Mouse (Mus musculus) thymus, adult 2 months (tissue): ENCODE results near the gene Scn4b. TPM values are rescaled to one million over a fixed set of nuclear protein-coding genes. Genes with fewer than 3 reads are reported as not detected.

ENCODE experiments used
- DNase-seq: peaks from one replicate; pipeline ENCODE4 v3.0.0; 2021
- H3K27ac ChIP-seq: fragments of 200-500 bp; 2 replicates; pipeline ENCODE4 v1.5.1; 2012; ENCODE audit warnings: low read length, control low read depth; ENCODE audit not compliant: control insufficient read depth, insufficient read depth
- H3K27me3 ChIP-seq: fragments of 200-500 bp; 2 replicates; pipeline ENCODE4 v1.6.1; 2012; ENCODE audit warnings: mild to moderate bottlenecking, low read length, moderate library complexity, mixed read lengths; ENCODE audit not compliant: control insufficient read depth, insufficient read depth
- H3K36me3 ChIP-seq: fragments of 200-500 bp; 2 replicates; pipeline ENCODE4 v1.6.1; 2012; ENCODE audit warnings: mild to moderate bottlenecking, low read length, moderate library complexity; ENCODE audit not compliant: control insufficient read depth, insufficient read depth
- H3K4me1 ChIP-seq: fragments of 200-500 bp; replicated peaks from 2 replicates; pipeline ENCODE4 v1.6.1; 2012; ENCODE audit warnings: low read length; ENCODE audit not compliant: control insufficient read depth, insufficient read depth
- H3K4me3 ChIP-seq: fragments of 200-500 bp; 2 replicates; pipeline ENCODE4 v1.5.1; 2012; ENCODE audit warnings: mild to moderate bottlenecking, low read length, control low read depth, moderate library complexity; ENCODE audit not compliant: control insufficient read depth, insufficient read depth
- CTCF ChIP-seq: fragments of 200-500 bp; IDR thresholded peaks from 2 replicates; pipeline ENCODE4 v1.5.1; 2012; ENCODE audit warnings: mild to moderate bottlenecking, control low read depth, low read length, moderate library complexity, borderline replicate concordance; ENCODE audit not compliant: control insufficient read depth, poor library complexity, insufficient read depth; ENCODE audit errors: extremely low read depth
- POLR2A ChIP-seq: fragments of 200-500 bp; IDR thresholded peaks from 2 replicates; pipeline ENCODE4 v1.6.1; 2012; ENCODE audit warnings: mild to moderate bottlenecking, low read length, control low read depth, moderate library complexity; ENCODE audit not compliant: control insufficient read depth, poor library complexity, insufficient read depth; ENCODE audit errors: extremely low read depth
- WGBS: fragments of 180-500 bp; shearing (Covaris S2); methylation state at CpG from one replicate; pipeline ENCODE4 v1.1.7; 2018; 5-methylcytosine and 5-hydroxymethylcytosine counted together
- polyA plus RNA-seq: library from polyadenylated mRNA; depleted of rRNA; stranded (reverse); fragments of >200 nt; gene quantifications from 2 replicates; pipeline ENCODE4 v1.2.3, GENCODE M21; 2012

The Scn4b gene
- polyA plus RNA-seq, 1 experiment = 26.2 TPM

GRCm38 (mm10) chr9:45170150-45170549, 32.0 kb downstream of the Scn4b start:
- Histone ChIP-seq H3K36me3 (no peaks in the 10 kb centered on the region), H3K27ac (no peak overlapping the region), H3K27me3 (no peaks in the 10 kb centered on the region), H3K4me3 (no peak overlapping the region), H3K4me1 (no peaks in the 10 kb centered on the region; the same call in none of the 2 replicates)
- no peak for DNase-seq
- WGBS = 97% methylated on average over 5 of the region's 5 CpGs
- TF ChIP-seq POLR2A = no peak
- no peak for TF ChIP-seq CTCF

- TF ChIP-seq POLR2A (no peak), CTCF (no peak)
- Histone ChIP-seq H3K36me3 (no peaks in the 10 kb centered on the region), H3K4me1 (no peaks in the 10 kb centered on the region; the same call in none of the 2 replicates), H3K4me3 (no peak overlapping the region), H3K27ac (no peak overlapping the region), H3K27me3 (no peaks in the 10 kb centered on the region)
- DNase-seq = no peak
- WGBS = 97% methylated on average over 1 of the region's 1 CpGs
These were observed 32.9 kb downstream of the Scn4b start for GRCm38 (mm10) chr9:45171073-45171610.

- Histone ChIP-seq H3K4me1 (peaks cover 3% of the 10 kb centered on the region), H3K27ac (no peak overlapping the region), H3K27me3 (no peaks in the 10 kb centered on the region), H3K36me3 (no peaks in the 10 kb centered on the region), H3K4me3 (no peak overlapping the region)
- no peak for DNase-seq
- 90% methylated on average over 3 of the region's 3 CpGs for WGBS
- TF ChIP-seq POLR2A (no peak), CTCF (no peak)
These were observed 35.3 kb downstream of the Scn4b start for GRCm38 (mm10) chr9:45173475-45173874.

- peak overlapping the region; percentile 66; the same call in 1 of the 2 replicates for H3K27ac ChIP-seq
- TF ChIP-seq CTCF (no peak), POLR2A (no peak)
- H3K4me3 ChIP-seq = no peak overlapping the region
- H3K36me3 ChIP-seq = no peaks in the 10 kb centered on the region
- H3K27me3 ChIP-seq = no peaks in the 10 kb centered on the region
- 23% methylated on average over 5 of the region's 5 CpGs for WGBS
- H3K4me1 ChIP-seq = peaks cover 50% of the 10 kb centered on the region
- DNase-seq = no peak
These were observed 41.1 kb downstream of the Scn4b start for GRCm38 (mm10) chr9:45179282-45179681.

- Histone ChIP-seq H3K4me3 (no peak within 1 kb of the TSS), H3K36me3 (no peaks in the 10 kb centered on the region), H3K27ac (peak within 1 kb of the TSS; percentile 83), H3K4me1 (peaks cover 68% of the 10 kb centered on the region), H3K27me3 (no peaks in the 10 kb centered on the region)
- TF ChIP-seq CTCF (no peak), POLR2A (no peak)
- DNase-seq = no peak
- WGBS = 11% methylated on average over 2 of the region's 2 CpGs
These were observed 43.6 kb downstream of the Scn4b start, which contains the start of gene BC049352 for GRCm38 (mm10) chr9:45181770-45182169. TSS of gene BC049352 (plus strand) at chr9:45182007.

GRCm38 (mm10) chr9:45182521-45182920, 44.3 kb downstream of the Scn4b start:
- Histone ChIP-seq H3K4me1 (peaks cover 73% of the 10 kb centered on the region), H3K27ac (peak overlapping the region; percentile 83), H3K27me3 (no peaks in the 10 kb centered on the region), H3K36me3 (no peaks in the 10 kb centered on the region), H3K4me3 (no peak overlapping the region)
- no peak for DNase-seq
- WGBS = 21% methylated on average over 3 of the region's 3 CpGs
- TF ChIP-seq CTCF (no peak), POLR2A (no peak)

- peak overlapping the region; percentile 83 for H3K27ac ChIP-seq
- peaks cover 79% of the 10 kb centered on the region for H3K4me1 ChIP-seq
- no peak for DNase-seq
These were observed 45.1 kb downstream of the Scn4b start for GRCm38 (mm10) chr9:45183266-45183665.

More at GRCm38 (mm10) chr9:45183266-45183665, 45.1 kb downstream of the Scn4b start:
- Histone ChIP-seq H3K27me3 (no peaks in the 10 kb centered on the region), H3K4me3 (no peak overlapping the region), H3K36me3 (no peaks in the 10 kb centered on the region)
- TF ChIP-seq CTCF (no peak), POLR2A (no peak)
- 75% methylated on average over 6 of the region's 6 CpGs for whole genome bisulfite sequencing
